Mouse (Mus musculus): ENCODE data around the gene Plac9b.
"Not testable (repeated sequence)": the region's sequence is repeated elsewhere in the genome, so short reads cannot be mapped to it uniquely, and the experiment has no call there.

Gene Plac9b

DNA sequence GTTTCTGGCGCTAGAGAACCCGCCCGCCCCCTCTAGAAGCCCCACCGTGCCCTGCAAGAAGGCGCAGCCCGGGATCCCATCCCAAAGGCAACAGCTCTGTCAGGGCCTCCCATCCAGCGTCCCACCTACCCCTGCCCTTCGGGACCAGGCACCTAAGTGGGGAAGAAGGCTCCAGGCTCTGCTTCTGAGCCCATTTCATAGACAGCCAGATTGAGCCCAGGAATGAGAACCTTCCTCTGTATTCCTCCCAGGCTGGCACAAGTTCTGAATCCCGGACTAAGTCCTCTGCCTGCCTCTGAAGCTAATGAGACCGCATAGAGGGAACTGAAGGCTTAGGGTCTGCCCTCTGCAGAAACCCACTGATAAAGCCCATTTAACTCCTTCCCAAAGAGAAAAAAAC is at the start of gene Plac9b:
Gene Plac9b, minus strand, starts transcription at position 101 of the 400 bp plus-strand sequence.
- not testable (repeated sequence) for DNase-seq (ENCODE audit: low spot score)

DNA sequence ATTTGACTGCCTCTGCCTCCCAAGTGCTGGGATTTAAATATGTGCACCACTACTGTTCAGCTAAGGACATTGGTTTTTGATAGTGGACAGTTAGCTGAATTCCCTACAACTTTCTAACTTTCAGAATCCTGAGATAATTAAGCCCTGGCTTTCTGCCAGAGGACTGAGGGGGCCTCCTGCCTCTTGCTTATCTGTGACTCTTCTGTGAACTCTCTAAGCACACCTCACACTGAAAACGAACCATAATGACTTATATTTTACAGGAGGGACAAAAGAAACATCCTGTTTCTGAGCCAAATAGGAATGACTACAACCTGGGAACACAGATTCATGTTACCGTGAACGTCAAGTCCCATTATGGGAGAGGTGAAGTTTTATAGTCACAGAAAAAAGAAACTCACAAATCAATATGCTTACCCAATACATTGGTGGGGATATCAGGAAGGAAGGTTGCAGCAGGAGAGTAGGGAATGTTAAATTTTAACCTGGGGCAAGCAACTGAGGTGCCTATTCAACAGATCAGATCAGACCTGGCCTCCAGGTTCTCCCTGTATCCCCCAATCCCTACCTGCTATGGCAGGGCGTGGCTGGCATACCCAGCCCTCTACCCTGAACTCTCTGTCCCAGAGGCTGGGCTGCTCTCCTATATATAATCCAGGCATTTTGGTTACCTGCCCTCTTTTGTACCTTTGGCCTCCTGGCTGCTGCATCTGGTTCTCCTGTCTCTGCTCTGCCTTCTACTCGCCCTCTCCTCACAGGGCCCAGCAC is 34.1 kb upstream of the Plac9b start:
- DNase-seq (ENCODE audit: low spot score) = not testable (repeated sequence)

DNA sequence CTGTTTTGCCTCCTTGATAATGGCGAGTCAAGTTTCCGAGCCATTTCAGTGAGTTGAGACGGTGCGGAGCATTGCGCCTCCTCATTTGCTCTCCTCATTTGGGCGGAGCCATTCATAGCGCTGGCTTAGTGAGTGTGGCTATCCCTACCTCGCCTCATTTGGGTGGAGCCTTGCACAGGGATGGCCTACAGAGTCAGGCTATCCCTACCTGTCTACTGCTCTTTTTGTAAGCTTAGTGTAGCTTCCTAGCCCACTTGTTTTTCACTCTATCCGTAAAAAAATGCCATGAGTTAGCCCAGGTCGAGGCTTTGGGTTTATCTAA is 24.6 kb upstream of the Plac9b start, which contains the start of gene Tmem254b:
Gene Tmem254b, minus strand, starts transcription at position 116 of the 322 bp plus-strand sequence.
- DNase-seq (ENCODE audit: low spot score) = not testable (repeated sequence)

DNA sequence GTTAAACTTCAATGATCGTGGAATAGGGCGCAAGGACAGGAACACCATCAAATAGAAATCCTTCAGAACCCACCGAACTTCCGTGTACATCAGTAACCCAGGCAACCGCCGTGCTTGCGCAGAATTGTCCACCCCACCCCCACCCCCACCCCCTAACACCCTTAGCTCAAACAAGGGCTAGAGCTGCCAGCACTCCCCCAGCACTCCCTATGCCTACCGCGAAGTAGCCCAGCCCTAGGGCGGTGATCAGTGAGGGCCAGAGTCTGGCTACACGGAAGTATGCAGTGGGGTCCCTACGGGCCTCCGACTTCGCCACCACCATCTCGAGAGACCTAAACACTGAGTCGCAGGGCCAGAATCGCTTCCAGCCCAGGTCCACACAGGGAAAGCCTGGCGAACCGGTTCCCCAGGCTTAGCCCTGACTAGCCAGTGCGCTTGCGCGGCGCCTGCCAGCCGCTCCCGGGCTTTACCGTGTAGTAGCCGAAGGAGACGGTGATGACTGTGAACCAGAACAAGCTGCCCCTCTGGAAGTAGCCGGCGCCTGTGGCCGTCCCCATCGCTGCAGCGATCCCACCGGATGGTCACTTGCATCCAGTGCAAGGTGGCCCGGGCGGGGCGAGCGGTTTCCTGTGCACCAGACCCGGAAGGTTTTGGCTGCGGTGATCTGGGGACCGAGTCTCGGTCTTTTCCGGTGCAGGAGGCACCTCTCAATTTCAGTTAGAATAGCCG is 24.1 kb upstream of the Plac9b start:
- not testable (repeated sequence) for DNase-seq (ENCODE audit: low spot score)

DNA sequence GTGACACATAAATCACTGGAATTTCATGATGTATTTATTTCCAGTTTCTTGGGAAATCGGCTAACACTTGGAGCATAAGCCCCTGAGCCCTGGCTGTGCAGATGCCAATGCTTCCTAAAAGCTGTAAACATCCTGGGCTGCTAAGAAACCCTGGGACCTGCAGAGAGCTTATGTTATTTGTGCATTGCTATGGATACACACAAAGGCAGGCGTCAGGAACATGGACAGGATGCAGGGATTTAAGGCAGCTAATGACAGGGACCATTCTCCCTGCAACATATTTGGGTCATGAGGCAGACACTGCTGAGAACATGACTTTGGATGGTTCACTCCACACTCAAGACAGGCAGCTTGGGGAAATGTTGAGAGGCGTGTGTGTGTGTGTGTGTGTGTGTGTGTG is 15.6 kb upstream of the Plac9b start:
- not testable (repeated sequence) for DNase-seq (ENCODE audit: low spot score)

DNA sequence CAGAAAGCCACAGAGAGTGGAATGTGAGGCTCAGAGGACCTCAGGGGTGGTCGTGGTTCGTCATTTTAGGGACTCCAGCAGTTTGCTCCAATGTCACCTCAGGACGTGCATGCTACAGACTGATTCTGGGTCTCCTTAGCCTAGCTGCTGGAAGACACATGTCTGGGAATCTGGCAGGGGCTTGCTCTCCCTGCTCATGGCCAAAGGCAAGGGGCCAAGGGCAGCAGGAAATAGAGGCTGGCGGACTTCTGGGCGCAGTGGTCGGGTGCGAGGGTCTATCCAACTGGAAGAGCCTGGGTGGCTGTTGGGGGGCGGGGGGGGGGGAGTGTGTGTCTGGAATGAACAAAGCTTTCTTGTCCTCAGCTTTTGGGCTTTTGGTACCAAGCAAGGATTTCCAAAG is 6.1 kb upstream of the Plac9b start:
- not testable (repeated sequence) for DNase-seq (ENCODE audit: low spot score)

DNA sequence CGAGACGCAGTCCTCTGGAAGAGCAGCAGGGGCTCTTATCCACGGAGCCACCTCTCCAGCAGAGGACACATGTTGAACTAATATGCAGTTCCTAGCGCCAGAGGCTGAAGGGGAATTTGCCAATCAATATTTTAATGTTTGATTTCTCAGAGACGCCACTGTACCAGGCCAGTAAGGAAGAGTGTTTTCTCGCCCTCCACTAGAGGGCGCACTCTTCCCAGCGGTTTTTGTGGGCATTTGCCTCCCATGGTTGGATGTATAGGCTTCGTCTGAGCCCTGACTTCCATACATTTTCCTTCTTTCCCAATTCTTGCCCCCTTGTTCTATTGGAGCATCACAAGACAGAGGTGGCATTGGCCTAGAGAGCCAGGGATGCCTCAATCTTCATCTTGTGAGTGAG is 4.4 kb upstream of the Plac9b start:
- DNase-seq (ENCODE audit: low spot score) = not testable (repeated sequence)

DNA sequence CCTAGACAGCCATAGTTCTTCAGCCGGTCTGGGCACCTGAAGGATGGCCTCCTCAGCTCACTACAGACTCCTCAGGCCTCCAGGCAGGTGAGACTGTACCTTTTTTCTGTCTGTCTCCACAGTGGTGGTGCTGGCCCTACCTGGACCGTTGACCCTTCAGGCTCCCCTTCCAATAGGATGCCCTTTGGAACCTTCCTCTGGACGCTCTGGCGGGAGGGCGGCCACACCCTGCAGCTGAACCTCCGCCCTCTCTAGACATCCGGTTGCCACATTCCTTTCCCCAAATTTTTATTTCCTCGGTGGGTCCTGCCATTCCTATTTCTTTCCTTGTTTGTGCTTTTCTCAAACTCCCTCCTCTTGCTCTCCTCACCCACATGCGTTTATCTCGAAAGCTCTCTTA is 620 bp downstream of the Plac9b start:
- DNase-seq (ENCODE audit: low spot score) = not testable (repeated sequence)

DNA sequence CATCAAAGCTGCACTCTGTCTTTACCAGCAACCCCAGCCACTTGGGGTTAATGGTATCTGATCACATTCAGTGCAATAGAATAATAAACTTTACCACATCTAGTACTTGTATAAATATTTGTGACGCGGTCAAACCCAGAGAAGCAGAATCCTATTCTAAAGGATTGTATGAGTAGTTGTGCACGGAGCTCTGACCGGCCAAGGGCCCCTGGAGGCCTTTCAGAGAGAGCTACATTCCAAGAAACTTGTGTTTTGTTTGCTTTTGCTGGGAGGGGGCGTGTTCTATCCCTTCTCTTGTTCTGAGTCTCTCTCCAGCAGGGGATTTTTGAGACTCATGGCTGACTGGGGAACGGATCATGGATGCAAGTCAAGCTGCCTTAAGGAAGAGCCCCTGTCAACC is 7.3 kb downstream of the Plac9b start:
- DNase-seq (ENCODE audit: low spot score) = not testable (repeated sequence)

DNA sequence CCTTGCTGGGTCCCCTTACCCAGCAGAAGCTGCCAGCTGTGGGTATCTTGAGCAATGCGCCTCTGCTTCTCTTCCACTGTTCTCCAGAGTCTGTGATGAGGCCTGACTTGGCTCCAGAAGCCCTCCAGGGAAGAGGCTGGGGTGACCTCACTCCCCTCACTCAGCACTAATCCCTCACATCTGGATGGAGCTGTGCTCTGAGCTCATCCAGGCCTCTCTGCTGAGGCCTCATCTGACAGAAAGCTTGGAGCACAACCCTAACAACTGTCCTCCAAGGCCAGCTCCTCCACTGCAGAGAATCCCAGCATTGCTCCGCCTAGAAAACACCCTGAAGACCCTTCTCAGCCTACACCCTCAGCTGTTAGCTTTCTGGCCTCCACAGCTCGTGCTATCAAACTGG is 8.3 kb downstream of the Plac9b start:
- not testable (repeated sequence) for DNase-seq (ENCODE audit: low spot score)

DNA sequence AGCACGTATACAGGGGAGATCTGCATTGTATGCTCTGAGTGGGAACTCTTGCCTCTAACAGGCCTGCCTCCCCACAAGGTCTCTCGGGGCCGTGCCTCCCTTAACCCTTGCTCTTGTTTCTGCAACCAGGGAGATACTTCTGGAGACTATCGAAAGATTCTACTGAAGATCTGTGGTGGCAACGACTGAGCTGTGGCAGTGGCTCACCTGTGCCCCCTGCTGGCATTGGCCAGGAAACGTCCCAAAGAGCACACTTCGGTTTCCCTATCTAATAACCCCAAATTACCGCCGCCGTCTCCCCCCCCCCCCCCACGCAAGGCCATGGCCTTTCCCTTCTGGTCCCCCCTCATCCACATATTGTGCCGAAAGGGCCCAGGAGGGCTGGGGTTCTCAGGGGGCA is 17.0 kb downstream of the Plac9b start:
- DNase-seq (ENCODE audit: low spot score) = not testable (repeated sequence)

DNA sequence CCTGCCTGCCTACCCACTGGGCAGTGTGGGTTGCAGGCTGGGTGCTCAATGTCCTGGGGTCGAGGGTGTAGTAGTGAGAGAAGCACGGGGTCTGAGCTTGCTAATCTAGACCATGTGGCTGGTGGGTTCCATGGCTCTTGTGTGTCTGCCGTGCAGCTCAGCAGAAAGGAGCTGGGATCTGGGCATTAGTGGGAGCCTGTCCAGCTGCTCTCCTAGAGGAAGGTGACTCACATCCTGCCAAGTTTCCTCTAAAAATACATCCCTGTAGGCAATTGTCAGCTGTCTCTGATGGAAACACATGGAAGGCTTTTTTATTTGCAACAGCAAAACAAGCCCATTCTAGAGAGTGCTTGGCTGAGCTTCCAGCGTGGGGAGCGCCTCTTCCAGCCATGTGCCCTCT is 19.9 kb downstream of the Plac9b start:
- DNase-seq (ENCODE audit: low spot score) = not testable (repeated sequence)

DNA sequence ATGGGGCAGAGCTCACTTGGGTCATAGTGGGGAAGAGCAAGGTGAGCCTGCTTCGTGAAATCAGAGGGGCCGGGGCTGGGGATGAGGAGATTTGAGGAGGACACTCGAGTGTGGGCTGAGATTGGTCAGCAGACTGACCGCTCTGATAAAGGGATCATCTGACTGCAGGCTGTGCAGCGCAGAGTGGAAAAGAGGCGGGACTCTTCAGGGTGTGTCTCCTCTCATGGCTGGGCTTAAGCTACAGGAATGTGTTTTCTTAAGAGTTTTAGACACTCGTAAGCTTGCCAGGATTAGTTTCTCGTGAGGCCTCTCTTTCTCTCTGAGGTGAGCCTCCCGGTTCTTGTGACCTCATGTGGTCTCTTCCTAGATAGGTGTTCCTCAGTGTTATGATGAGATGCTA is 21.1 kb downstream of the Plac9b start:
- not testable (repeated sequence) for DNase-seq (ENCODE audit: low spot score)

DNA sequence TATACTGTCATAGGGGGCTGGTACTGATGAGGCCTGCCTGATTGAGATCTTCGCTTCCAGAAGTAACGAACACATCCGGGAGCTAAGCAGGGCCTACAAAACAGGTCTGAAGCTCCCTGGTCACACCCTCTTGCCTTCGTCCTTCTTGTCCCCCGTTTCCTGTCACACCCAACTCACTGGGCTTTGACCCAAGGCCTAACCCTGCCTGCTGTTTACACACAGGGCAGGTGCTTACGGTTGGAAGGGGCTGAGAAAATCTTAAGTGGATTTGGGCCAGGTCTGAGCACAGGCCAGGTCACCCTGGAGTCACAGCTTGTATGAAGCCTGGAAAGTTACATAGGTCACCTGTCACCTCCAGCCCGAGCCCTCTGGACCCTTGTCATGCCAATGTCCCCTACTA is 26.2 kb downstream of the Plac9b start:
- DNase-seq (ENCODE audit: low spot score) = not testable (repeated sequence)

DNA sequence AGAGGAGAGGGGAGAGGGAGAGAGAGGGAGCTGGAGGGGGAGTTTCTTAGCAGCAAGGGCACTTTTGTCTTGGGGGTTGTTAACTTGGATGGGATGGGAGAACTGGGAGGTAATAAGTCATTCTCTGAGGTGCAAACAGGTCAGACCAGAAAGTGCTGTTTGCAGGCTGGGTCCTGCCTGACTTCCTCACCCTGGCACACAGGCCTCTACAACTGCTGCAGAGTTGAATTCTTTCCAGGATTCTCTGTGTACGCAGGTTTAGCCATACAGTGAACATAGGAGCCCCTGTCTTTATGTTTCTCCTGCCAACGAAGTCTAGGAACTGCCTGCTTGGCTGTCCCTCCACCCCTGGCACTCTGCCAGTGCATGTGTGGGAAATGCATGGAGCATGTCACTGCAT is 35.2 kb downstream of the Plac9b start:
- DNase-seq (ENCODE audit: low spot score) = not testable (repeated sequence)

DNA sequence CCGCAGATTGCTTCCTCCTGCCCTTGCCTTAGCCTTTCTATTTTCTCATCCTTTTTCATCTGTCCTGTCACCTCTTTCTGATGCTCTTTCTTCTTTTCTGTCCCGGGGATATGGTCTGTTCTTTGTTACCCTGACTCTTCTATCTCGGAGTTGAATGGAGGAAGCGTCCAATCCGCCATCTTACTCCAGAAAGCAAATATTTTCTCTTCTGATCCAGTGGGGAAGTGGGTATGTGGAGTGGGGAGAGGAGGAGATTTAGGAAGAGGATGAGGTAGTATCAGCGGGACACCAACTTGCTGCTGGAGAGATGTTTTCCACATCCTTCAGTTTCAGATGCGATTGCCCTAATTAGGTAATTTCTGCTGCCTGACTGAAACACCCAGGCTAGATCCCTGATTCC is 63.2 kb downstream of the Plac9b start:
- DNase-seq (ENCODE audit: low spot score) = not testable (repeated sequence)

DNA sequence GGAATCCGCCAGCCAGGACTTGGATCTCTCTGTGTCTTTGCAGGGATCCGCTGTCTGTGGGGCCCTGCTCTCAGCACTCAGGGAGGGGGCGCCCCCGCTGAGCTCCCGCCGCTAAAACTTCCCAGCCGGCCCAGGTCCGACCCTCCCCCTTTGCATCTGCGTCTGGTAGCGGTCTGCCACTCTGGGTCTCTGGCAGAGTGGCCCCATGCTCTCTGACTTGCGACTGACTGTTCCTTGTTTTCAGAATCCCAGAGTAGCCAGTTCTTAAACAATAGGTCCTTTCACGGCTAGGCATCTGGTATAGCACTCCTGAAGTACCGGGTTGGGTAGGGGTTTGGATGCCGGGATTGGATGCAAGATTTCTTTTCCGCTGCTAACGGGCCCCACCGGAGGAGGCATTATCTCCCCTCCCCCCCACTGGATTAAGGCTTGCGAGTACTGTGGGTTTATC is 63.7 kb downstream of the Plac9b start:
- DNase-seq (ENCODE audit: low spot score) = not testable (repeated sequence)

DNA sequence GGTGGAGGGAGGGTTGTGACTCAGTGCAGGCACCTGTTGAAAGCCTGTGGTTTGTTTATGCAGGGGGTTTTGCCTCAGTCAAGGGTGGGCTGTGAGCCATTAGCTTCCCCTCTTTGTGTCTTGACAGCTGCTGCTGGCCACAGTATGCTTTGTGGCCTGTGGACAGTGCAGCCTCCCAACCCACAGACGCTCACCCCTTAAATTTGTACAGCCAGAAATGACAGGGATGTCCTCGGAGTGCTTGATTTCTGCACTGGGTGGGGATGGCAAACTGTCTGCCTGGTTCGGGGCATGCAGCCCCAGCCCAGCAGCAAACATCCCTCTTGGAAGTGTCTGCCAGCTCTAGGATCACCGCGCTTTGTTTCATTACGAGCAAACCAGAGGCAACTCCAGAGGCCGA is 64.1 kb downstream of the Plac9b start, which contains the start of gene Duxbl2:
Gene Duxbl2, plus strand, starts transcription at position 200 of the 400 bp plus-strand sequence.
- not testable (repeated sequence) for DNase-seq (ENCODE audit: low spot score)
